Mouse (Mus musculus): ENCODE measurements around the gene Slc36a4. TPM values are rescaled to one million over a fixed set of nuclear protein-coding genes. Genes with fewer than 3 reads are reported as not detected.
A peak's percentile ranks its signal among the peaks of the same experiment; 100 is the strongest.

The Slc36a4 gene
- 1 to 10 TPM; 6.9 to 7.4 TPM for total RNA-seq (2021)
- polyA plus RNA-seq (2012; rRNA removed), result 3.3 and 7.9 TPM in 2 replicates
- long read RNA-seq, full-length matches to known transcripts, result 3 of 5 reads
- long read RNA-seq, partial matches to known transcripts, result 0 of 5 reads
- long read RNA-seq, other reads (novel, unspliced or antisense), result 2 of 5 reads

GRCm38 (mm10) chr9:15709599-15710381, at the start of gene Slc36a4:
Slc36a4 (plus strand) TSS chr9:15709738.
- Histone ChIP-seq H3K36me3 (ENCODE audit: control insufficient read depth, insufficient read depth, low read length) (no peaks in the 10 kb centered on the region), H3K27ac (peak within 1 kb of the TSS; percentile 91), H3K4me3 (peak within 1 kb of the TSS; percentile 69), H3K79me2 (replicated peaks; ENCODE audit: control insufficient read depth, insufficient read depth, low read length) (no peaks in the 10 kb centered on the region), H3K9ac (ENCODE audit: low read depth, low read length) (peak within 1 kb of the TSS; percentile 81), H3K27me3 (ENCODE audit: control insufficient read depth, insufficient read depth, low read length) (no peaks in the 10 kb centered on the region), H3K4me1 (ENCODE audit: control insufficient read depth, insufficient read depth, low read length) (peaks cover 3% of the 10 kb centered on the region)
- WGBS, result under 1% methylated on average over 75 of the region's 75 CpGs
- intact Hi-C loops (cut with DNase I), result no loop called here
- TF ChIP-seq CTCF (IDR thresholded peaks at IDR 0.05), result no peak
- no peak for TF ChIP-seq EP300 (IDR thresholded peaks at IDR 0.05; ENCODE audit: insufficient read depth, low read depth, low read length)
- TF ChIP-seq POLR2A (IDR thresholded peaks at IDR 0.05; ENCODE audit: insufficient read depth, low read depth, low read length), result peak; percentile 70
- peak; percentile 87 for DNase-seq

- Histone ChIP-seq H3K4me3 (no peak overlapping the region), H3K79me2 (replicated peaks; ENCODE audit: control insufficient read depth, insufficient read depth, low read length) (no peaks in the 10 kb centered on the region), H3K9ac (ENCODE audit: low read depth, low read length) (no peak overlapping the region), H3K27me3 (ENCODE audit: control insufficient read depth, insufficient read depth, low read length) (no peaks in the 10 kb centered on the region), H3K4me1 (ENCODE audit: control insufficient read depth, insufficient read depth, low read length) (peaks cover 8% of the 10 kb centered on the region), H3K36me3 (ENCODE audit: control insufficient read depth, insufficient read depth, low read length) (no peaks in the 10 kb centered on the region; the same call in 1 of the 2 replicates), H3K27ac (peak overlapping the region; percentile 47)
- intact Hi-C loops (cut with DNase I), result loop anchor here (5.0 kb wide), 1 partner anchor 172 kb away; the partner anchor contains the start of gene Smco4
- DNase-seq, result no peak
- 43% methylated on average over 7 of the region's 7 CpGs for WGBS
- no peak for TF ChIP-seq POLR2A (IDR thresholded peaks at IDR 0.05; ENCODE audit: insufficient read depth, low read depth, low read length)
- TF ChIP-seq EP300 (IDR thresholded peaks at IDR 0.05; ENCODE audit: insufficient read depth, low read depth, low read length), result 0 out of 2 replicates have a peak, but pooled peaks have one; percentile 8
- no peak for TF ChIP-seq CTCF (IDR thresholded peaks at IDR 0.05)
Measured at GRCm38 (mm10) chr9:15664606-15665005, 44.9 kb upstream of the Slc36a4 start.

GRCm38 (mm10) chr9:15669452-15669851, 40.1 kb upstream of the Slc36a4 start:
- no peak for DNase-seq
- Histone ChIP-seq H3K4me1 (ENCODE audit: control insufficient read depth, insufficient read depth, low read length) (peaks cover 2% of the 10 kb centered on the region; the same call in 1 of the 2 replicates), H3K9ac (ENCODE audit: low read depth, low read length) (no peak overlapping the region), H3K27me3 (ENCODE audit: control insufficient read depth, insufficient read depth, low read length) (no peaks in the 10 kb centered on the region), H3K27ac (no peak overlapping the region), H3K4me3 (no peak overlapping the region), H3K36me3 (ENCODE audit: control insufficient read depth, insufficient read depth, low read length) (no peaks in the 10 kb centered on the region), H3K79me2 (replicated peaks; ENCODE audit: control insufficient read depth, insufficient read depth, low read length) (no peaks in the 10 kb centered on the region)
- 43% methylated on average over 3 of the region's 3 CpGs for WGBS
- intact Hi-C loops (cut with DNase I), result no loop called here
- TF ChIP-seq POLR2A (IDR thresholded peaks at IDR 0.05; ENCODE audit: insufficient read depth, low read depth, low read length) (no peak), CTCF (IDR thresholded peaks at IDR 0.05) (no peak), EP300 (IDR thresholded peaks at IDR 0.05; ENCODE audit: insufficient read depth, low read depth, low read length) (no peak)

GRCm38 (mm10) chr9:15670002-15670527, 39.5 kb upstream of the Slc36a4 start:
- TF ChIP-seq POLR2A (IDR thresholded peaks at IDR 0.05; ENCODE audit: insufficient read depth, low read depth, low read length), result no peak
- no peak for TF ChIP-seq CTCF (IDR thresholded peaks at IDR 0.05)
- no peak for TF ChIP-seq EP300 (IDR thresholded peaks at IDR 0.05; ENCODE audit: insufficient read depth, low read depth, low read length)
- intact Hi-C loops (cut with DNase I), result no loop called here
- no peak overlapping the region for H3K9ac ChIP-seq (ENCODE audit: low read depth, low read length)
- H3K36me3 ChIP-seq (ENCODE audit: control insufficient read depth, insufficient read depth, low read length), result no peaks in the 10 kb centered on the region
- no peaks in the 10 kb centered on the region for H3K79me2 ChIP-seq (replicated peaks; ENCODE audit: control insufficient read depth, insufficient read depth, low read length)
- no peaks in the 10 kb centered on the region for H3K27me3 ChIP-seq (ENCODE audit: control insufficient read depth, insufficient read depth, low read length)
- H3K4me1 ChIP-seq (ENCODE audit: control insufficient read depth, insufficient read depth, low read length), result no peaks in the 10 kb centered on the region
- H3K4me3 ChIP-seq, result no peak overlapping the region
- H3K27ac ChIP-seq, result no peak overlapping the region
- WGBS, result 48% methylated on average over 5 of the region's 5 CpGs
- no peak for DNase-seq

GRCm38 (mm10) chr9:15672251-15672650, 37.3 kb upstream of the Slc36a4 start:
- TF ChIP-seq POLR2A (IDR thresholded peaks at IDR 0.05; ENCODE audit: insufficient read depth, low read depth, low read length) (no peak), CTCF (IDR thresholded peaks at IDR 0.05) (no peak), EP300 (IDR thresholded peaks at IDR 0.05; ENCODE audit: insufficient read depth, low read depth, low read length) (no peak)
- Histone ChIP-seq H3K4me1 (ENCODE audit: control insufficient read depth, insufficient read depth, low read length) (no peaks in the 10 kb centered on the region), H3K27ac (no peak overlapping the region), H3K79me2 (replicated peaks; ENCODE audit: control insufficient read depth, insufficient read depth, low read length) (no peaks in the 10 kb centered on the region), H3K36me3 (ENCODE audit: control insufficient read depth, insufficient read depth, low read length) (no peaks in the 10 kb centered on the region), H3K27me3 (ENCODE audit: control insufficient read depth, insufficient read depth, low read length) (no peaks in the 10 kb centered on the region), H3K4me3 (no peak overlapping the region), H3K9ac (ENCODE audit: low read depth, low read length) (no peak overlapping the region)
- 24% methylated on average over 1 of the region's 1 CpGs for WGBS
- intact Hi-C loops (cut with DNase I), result no loop called here
- DNase-seq, result no peak

Measured in heart, adult 2 months (tissue).